Mouse (Mus musculus) kidney, adult 2 months (tissue): ENCODE measurements at regions not wholly inside any gene's neighbourhood (a gene's known extent, or its start where the extent isn't known, plus 50 kb on each side); places are given as distances from the start of the nearest gene placed in this dataset.

ENCODE experiments used
- CTCF ChIP-seq: fragments of 200-500 bp; conservative IDR thresholded peaks from 2 replicates; pipeline ENCODE4 v1.5.1; 2011; ENCODE audit warnings: low read depth, mild to moderate bottlenecking, control low read depth, low read length, moderate library complexity, mixed read lengths; ENCODE audit not compliant: insufficient read depth, insufficient read length
- POLR2A ChIP-seq: fragments of 200-500 bp; IDR thresholded peaks from one replicate; pipeline ENCODE4 v1.6.1; 2011; ENCODE audit warnings: low read depth, low read length, control low read depth

- TF ChIP-seq CTCF (no peak), POLR2A (no peak)
These were observed 109.6 kb upstream of the Jun start for GRCm38 (mm10) chr4:95161670-95162020.
